Mouse (Mus musculus) lung, embryonic 14.5 days (tissue): Measurements from ENCODE around the gene Adgrf1. TPM values are rescaled to one million over a fixed set of nuclear protein-coding genes. Genes with fewer than 3 reads are reported as not detected.

Source experiments
- ATAC-seq: fragments of 200-750 bp; cut with Nextera tagmentation; 2 replicates; pipeline ENCODE4 v1.8.0; 2017; ENCODE audit warnings: mild to moderate bottlenecking, moderate TSS enrichment, moderate library complexity; ENCODE audit not compliant: insufficient read depth
- DNase-seq: peaks from one replicate; pipeline ENCODE4 v3.0.0-alpha.2; 2015
- H3K27ac ChIP-seq: fragments of 300-500 bp; sonication (generic); 2 replicates; pipeline ENCODE4 v1.5.1; 2014; ENCODE audit warnings: low read depth, mild to moderate bottlenecking, moderate library complexity
- H3K27me3 ChIP-seq: fragments of 300-500 bp; sonication (generic); 2 replicates; pipeline ENCODE4 v1.6.1; 2014; ENCODE audit warnings: low read length, control low read depth; ENCODE audit not compliant: insufficient read depth
- H3K36me3 ChIP-seq: fragments of 300-500 bp; sonication (generic); 2 replicates; pipeline ENCODE4 v1.6.1; 2014; ENCODE audit warnings: control low read depth; ENCODE audit not compliant: insufficient read depth
- H3K4me1 ChIP-seq: fragments of 300-500 bp; sonication (generic); 2 replicates; pipeline ENCODE4 v1.6.1; 2014; ENCODE audit warnings: antibody characterized with exemption, control low read depth; ENCODE audit not compliant: insufficient read depth
- H3K4me2 ChIP-seq: fragments of 300-500 bp; sonication (generic); 2 replicates; pipeline ENCODE4 v1.6.1; 2014; ENCODE audit warnings: mild to moderate bottlenecking
- H3K4me3 ChIP-seq: fragments of 300-500 bp; sonication (generic); 2 replicates; pipeline ENCODE4 v1.5.1; 2014; ENCODE audit warnings: low read depth, low read length
- H3K9ac ChIP-seq: fragments of 300-500 bp; sonication (generic); 2 replicates; pipeline ENCODE4 v1.6.1; 2014
- H3K9me3 ChIP-seq: fragments of 300-500 bp; sonication (generic); 2 replicates; pipeline ENCODE4 v1.6.1; 2016; ENCODE audit warnings: low read depth, low read length, control low read depth
- CTCF ChIP-seq: IDR thresholded peaks from 2 replicates; pipeline ENCODE4 v1.5.1; 2016; ENCODE audit warnings: antibody characterized with exemption, low read depth
- WGBS: fragments of 180-500 bp; shearing (Covaris S2); extraction: QIAGEN DNeasy Blood & Tissue Kit; methylation state at CpG from one replicate; pipeline ENCODE4 v1.1.7; 2014; 5-methylcytosine and 5-hydroxymethylcytosine counted together
- polyA plus RNA-seq: library from polyadenylated mRNA; unstranded; fragments of >200 nt; fragmentation: Nextera tagmentation; extraction: Ambion mirVana; gene quantifications from 2 replicates; pipeline ENCODE4 v1.2.1, GENCODE M21; 2014

Adgrf1 gene
- polyA plus RNA-seq, 1 experiment from 2014 or later, result not detected

DNA sequence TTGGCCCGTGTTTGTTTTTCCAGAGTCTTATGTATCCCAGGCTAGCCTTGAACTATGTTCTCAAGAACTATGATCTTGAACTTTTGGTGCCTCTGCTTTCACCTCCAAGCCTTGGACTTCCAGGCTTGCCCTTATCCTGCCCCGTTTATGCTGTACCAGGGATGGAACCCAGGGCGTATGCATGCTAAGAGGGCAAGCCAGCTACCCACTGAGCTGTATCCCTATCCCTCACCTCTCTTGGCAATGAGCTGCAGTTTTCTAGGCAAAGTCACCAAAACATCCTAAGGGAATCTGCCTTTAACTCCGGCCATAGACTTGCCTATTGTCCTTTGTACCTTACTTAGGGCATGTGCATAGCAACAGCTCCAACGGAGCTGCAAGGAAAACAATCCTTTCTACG is 92.8 kb downstream of the Adgrf1 start:
- Histone ChIP-seq H3K4me1 (peaks cover 7% of the 10 kb centered on the region), H3K9ac (no peak overlapping the region), H3K4me2 (peak overlapping the region; percentile 15), H3K9me3 (no peaks in the 10 kb centered on the region), H3K4me3 (no peak overlapping the region), H3K27ac (no peak overlapping the region), H3K36me3 (no peaks in the 10 kb centered on the region), H3K27me3 (no peaks in the 10 kb centered on the region)
- TF ChIP-seq CTCF, result no peak
- WGBS, result 55% methylated on average over 6 of the region's 6 CpGs
- no peak for DNase-seq
- no peak for ATAC-seq

DNA sequence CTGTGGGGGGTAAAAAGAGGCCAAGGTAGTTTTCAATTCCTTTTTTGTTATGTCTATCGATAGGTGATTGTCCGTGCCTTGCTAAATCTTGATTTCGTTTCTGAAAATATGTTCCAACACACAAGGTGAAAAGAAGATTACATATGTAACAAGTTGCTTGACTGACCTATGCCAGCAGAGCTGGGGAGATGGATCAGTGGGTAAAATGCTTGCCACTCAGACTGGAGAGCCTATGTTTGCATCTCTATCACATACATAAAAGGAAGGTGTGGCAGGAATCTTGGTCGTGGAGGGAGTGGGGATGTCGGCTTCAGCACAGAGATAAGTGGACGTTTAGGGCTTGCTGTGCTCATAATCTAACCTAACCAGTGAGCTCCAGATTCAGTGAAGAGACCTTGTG is 93.8 kb downstream of the Adgrf1 start:
- no peak for ATAC-seq
- Histone ChIP-seq H3K4me2 (no peak overlapping the region), H3K4me1 (peaks cover 7% of the 10 kb centered on the region), H3K27me3 (no peaks in the 10 kb centered on the region), H3K4me3 (no peak overlapping the region), H3K9me3 (no peaks in the 10 kb centered on the region), H3K36me3 (no peaks in the 10 kb centered on the region), H3K27ac (no peak overlapping the region), H3K9ac (no peak overlapping the region)
- no peak for DNase-seq
- WGBS, result 51% methylated on average over 6 of the region's 6 CpGs
- no peak for TF ChIP-seq CTCF

DNA sequence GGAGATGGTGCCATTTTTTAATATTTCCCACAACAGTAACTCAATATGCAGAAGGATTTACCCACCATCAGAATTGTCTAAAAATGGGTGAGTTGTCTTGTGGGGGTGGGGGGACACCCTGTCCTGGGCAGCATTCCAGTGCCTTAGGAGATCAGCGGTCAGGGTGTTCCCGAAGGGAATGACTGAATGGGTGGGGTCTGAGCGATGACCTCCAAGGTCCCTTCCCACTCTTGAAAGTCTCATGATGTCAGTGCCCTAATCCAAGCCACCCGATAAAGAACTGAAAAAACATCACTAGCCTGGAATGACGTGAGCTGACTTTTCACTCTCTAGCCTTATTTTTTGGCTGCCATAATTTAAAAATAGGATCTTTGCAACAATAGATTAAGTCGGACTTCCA is 95.2 kb downstream of the Adgrf1 start:
- TF ChIP-seq CTCF, result no peak
- no peak for DNase-seq
- WGBS, result 63% methylated on average over 6 of the region's 6 CpGs
- Histone ChIP-seq H3K9ac (no peak overlapping the region), H3K4me2 (no peak overlapping the region), H3K9me3 (no peaks in the 10 kb centered on the region), H3K4me3 (no peak overlapping the region), H3K27ac (peak overlapping the region; percentile 32; the same call in 1 of the 2 replicates), H3K36me3 (no peaks in the 10 kb centered on the region), H3K4me1 (peaks cover 2% of the 10 kb centered on the region), H3K27me3 (no peaks in the 10 kb centered on the region)
- ATAC-seq, result no peak

DNA sequence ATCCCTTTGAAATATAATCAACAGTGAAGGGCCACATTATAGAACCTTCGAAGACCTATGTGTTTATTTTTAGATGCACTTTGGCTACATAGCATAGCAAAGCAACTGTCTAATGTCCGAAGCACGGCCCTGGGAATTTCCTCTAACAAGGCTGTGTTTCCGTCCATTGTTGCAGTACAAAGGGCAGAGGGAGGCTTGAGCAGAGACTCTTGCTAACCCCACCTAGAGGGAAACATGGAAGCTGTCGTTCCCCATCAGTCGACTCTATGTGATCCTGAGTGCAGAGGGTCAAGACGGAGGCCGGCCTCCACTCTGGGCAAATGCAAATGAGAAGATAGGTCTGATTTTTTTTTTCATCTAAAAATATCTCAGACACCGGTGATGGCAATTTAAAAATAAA is 96.4 kb downstream of the Adgrf1 start:
- WGBS, result 50% methylated on average over 9 of the region's 9 CpGs
- Histone ChIP-seq H3K4me2 (no peak overlapping the region), H3K9ac (no peak overlapping the region), H3K36me3 (no peaks in the 10 kb centered on the region), H3K4me3 (no peak overlapping the region), H3K27ac (no peak overlapping the region), H3K27me3 (no peaks in the 10 kb centered on the region), H3K9me3 (no peaks in the 10 kb centered on the region), H3K4me1 (no peaks in the 10 kb centered on the region; the same call in 1 of the 2 replicates)
- peak; percentile 54 for DNase-seq
- no peak for TF ChIP-seq CTCF
- no peak for ATAC-seq

DNA sequence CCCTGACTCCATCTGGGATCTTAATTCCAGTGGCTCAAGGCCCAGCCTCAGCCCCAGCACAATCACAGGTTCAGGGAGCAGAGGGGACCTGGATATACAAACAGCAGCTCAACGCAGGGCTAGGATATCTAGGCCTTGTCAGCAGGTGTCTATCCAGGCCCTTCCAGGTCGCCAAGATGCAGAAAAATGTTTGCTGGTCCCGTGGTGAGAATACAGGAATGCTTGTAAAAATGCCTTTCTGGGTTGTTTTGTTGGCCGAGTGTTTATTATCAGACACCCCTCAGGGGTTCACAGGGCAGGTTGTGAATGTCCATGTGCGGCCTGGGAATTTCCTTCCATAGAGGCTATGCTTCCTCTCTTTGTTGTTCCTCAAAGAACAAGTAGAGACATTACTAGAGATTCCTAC is 98.0 kb downstream of the Adgrf1 start:
- Histone ChIP-seq H3K9ac (no peak overlapping the region), H3K4me3 (no peak overlapping the region), H3K4me2 (no peak overlapping the region), H3K4me1 (no peaks in the 10 kb centered on the region), H3K9me3 (no peaks in the 10 kb centered on the region), H3K27me3 (no peaks in the 10 kb centered on the region), H3K36me3 (no peaks in the 10 kb centered on the region), H3K27ac (peak overlapping the region; percentile 51; the same call in 1 of the 2 replicates)
- DNase-seq (peak; percentile 23), ATAC-seq (no peak)
- WGBS, result 44% methylated on average over 5 of the region's 5 CpGs
- TF ChIP-seq CTCF, result no peak

DNA sequence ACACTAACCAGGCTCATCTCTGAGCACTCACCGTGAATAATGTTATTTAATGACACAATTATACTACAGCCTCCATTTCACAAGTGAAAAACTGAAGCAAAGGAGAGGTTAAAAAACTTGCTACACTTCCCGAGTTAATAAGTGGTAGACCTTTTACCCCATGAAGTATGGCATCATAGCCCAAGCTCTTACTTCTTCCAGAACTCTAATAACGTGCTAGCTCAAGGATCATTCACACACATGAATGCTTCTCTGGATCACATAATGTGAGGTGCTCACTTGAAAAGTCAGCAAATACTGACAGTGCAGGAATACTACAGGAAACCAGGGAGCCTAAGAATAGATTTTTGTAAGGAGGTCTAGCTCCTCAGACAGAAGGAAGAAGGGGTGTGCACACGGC is 102.5 kb downstream of the Adgrf1 start:
- no peak for ATAC-seq
- Histone ChIP-seq H3K9ac (no peak overlapping the region), H3K27me3 (no peaks in the 10 kb centered on the region), H3K4me2 (no peak overlapping the region), H3K27ac (no peak overlapping the region), H3K4me3 (no peak overlapping the region), H3K4me1 (peaks cover 20% of the 10 kb centered on the region; the same call in 1 of the 2 replicates), H3K9me3 (no peaks in the 10 kb centered on the region), H3K36me3 (no peaks in the 10 kb centered on the region)
- TF ChIP-seq CTCF, result no peak
- no peak for DNase-seq
- WGBS, result 55% methylated on average over 4 of the region's 4 CpGs

DNA sequence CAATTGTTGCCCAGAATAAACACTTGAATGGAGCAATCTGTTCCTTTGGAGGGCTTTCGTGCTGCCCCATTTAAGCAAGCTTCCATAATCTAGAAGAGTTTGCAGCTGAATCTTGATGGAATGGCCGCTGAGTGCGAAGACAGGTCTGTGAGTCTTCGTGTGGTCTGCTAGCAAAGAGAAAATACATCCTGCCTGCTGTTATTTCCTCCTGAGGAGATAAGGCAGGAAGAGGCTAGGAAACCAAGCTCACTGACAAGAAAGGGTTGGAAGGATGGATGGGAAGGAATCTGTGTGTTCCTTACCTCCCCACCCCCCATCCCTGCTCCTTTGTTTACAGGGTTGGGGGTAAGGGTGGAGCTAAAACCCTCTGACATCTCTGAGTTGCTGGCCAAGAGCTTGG is 103.9 kb downstream of the Adgrf1 start:
- Histone ChIP-seq H3K9me3 (no peaks in the 10 kb centered on the region), H3K27me3 (no peaks in the 10 kb centered on the region), H3K27ac (peak overlapping the region; percentile 59; the same call in 1 of the 2 replicates), H3K36me3 (no peaks in the 10 kb centered on the region), H3K4me1 (peaks cover 20% of the 10 kb centered on the region; the same call in 1 of the 2 replicates), H3K4me3 (no peak overlapping the region), H3K9ac (no peak overlapping the region), H3K4me2 (0 out of 2 replicates have a peak overlapping the region, but pooled peaks have one; percentile 5)
- no peak for TF ChIP-seq CTCF
- 13% methylated on average over 4 of the region's 4 CpGs for WGBS
- peak; percentile 47; the same call in 1 of the 2 replicates for ATAC-seq
- DNase-seq, result peak; percentile 47

Other genes with a start within 250 kb of the Adgrf1 start
- gene Adgrf5, start 90.1 kb downstream of the Adgrf1 start, polyA plus RNA-seq, result 18.5 and 18.8 TPM in 2 replicates
- not detected in 2 replicates for gene Mep1a, start 232.5 kb downstream of the Adgrf1 start, polyA plus RNA-seq